Mouse (Mus musculus) brain, adult 2 months (tissue): ENCODE measurements around the gene Tex36.
A peak's percentile ranks its signal among the peaks of the same experiment; 100 is the strongest.

Experiments
- DNase-seq: peaks from one replicate; pipeline ENCODE4 v3.0.0; 2011; ENCODE audit warnings: low read depth, low spot score

Gene Tex36

DNA sequence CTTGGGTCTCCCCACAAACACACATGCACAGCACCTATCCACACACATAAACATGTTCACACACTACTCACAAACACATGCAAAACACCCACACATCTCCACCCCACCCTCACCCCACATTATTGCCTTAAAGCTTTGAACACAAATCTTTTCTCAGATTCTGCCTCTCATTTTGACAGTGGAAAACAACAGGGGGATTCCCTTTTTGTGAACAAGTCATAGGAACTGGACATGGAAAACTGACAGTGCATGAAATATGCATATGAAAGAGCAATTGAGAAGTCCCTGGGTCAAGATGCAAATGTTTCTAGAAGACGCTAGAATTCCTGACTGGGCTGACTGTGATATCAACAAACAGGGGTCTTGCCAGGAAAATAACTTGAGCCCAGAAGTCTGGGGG is 1.4 kb downstream of the Tex36 start:
- DNase-seq = no peak

DNA sequence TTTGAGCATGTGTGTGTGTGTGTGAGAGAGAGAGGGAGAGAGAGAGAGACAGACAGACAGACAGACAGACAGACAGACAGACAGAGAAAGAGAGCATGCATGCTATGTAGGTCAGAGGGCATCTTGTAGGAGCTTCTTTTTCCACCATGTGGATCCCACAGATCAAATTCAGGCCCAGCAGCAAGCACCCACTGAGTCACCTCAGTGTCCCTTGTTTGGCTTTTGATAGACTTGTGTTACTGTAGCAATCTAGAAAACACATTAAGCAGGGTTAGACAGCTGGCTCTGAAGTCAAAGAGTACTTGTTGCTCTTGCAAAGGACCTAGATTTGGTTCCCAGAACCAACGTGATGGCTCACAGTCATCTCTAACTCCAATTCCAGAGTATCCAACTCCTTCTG is 10.2 kb downstream of the Tex36 start:
- DNase-seq = no peak

DNA sequence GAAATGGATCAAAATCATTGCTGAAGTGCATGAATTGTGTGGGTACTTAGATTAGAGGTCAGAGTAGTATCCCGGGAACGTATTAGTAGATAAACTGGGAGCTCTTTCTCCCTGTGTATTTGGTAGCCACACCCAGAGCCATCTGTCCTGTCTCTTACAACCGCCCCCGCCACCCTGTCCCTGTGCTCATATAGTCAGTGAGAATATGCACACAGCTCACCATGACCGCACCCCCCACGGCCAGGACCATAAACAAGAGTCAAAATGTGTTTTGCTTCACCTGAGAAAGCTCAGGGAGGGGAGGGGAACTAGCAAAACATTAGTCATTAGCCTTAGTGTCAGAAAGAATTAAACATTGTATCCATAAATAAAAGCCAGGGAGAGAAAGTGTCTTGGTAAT is 18.7 kb downstream of the Tex36 start:
- peak; percentile 20 for DNase-seq

DNA sequence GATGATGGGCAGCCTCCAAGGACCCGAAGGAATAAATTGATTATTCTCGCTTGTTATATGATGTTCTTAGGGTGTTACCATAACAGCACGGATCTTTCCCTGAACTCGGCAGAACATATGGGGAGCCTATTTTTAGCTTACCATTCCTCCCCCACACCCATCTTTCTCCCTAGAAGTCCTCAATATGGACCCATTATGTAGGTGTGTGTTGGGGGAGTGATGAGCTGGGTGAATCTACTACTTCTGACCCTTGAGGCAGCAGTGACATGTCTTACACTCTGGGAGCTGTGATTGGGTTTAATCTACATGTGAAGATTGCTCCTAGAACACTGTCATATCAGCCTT is 21.7 kb downstream of the Tex36 start:
- peak; percentile 74 for DNase-seq

DNA sequence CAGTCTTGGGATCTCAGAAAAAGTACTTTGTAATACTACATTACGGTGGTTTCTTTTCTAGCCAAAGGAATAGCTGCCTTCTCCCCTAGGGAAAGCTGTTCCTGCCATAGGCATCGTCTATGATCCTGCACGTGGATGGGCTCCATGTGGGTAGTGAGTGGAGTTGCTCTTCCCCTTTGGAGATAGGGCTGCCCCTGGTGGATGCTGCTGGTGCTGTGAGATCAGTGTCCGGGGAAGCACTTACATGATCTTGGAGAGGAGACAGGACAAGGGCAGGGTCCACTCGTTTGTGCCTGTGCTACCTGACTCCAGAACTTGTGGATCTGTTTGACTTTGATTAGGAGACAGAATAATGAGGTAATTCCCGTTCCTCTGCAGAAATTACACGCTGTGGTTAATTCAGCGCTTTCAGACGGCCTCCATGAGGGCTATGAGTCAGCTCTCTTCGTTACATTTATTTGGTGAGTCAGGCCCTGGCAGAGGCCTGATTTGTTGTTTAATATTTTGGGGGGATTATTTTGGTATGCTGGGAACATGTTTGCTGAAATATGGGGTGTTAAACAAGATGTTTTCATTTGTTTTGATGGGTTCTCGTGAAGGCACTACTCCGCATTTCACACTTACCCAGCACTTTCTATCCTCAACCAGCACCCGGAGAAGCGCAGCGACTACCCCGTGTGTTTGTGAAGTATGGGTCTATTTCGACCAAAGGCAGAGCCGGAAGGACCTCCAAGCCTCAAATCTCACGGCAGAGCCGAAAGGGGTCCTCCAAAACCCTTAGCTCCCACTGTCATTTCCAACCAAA is 22.3 kb downstream of the Tex36 start:
- DNase-seq = peak; percentile 72

DNA sequence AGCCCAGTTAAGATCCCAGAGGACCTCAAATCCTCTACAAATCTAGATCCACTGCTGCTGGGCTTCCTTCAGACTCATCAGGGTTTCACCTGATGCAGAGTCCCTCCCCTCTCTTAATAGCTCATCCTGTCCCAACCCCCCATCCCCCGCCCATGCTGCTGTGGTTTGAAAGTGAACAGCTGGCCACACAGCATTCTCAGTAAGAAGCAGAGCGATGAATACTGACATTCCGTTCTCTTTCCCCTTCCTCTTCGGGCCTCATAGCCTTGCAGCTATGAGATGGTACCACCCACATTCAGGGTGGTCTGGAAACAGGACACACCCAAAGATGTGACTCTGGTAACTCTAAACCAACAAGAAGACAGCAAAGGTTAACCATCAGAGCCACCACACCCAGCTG is 25.1 kb downstream of the Tex36 start:
- DNase-seq = no peak

DNA sequence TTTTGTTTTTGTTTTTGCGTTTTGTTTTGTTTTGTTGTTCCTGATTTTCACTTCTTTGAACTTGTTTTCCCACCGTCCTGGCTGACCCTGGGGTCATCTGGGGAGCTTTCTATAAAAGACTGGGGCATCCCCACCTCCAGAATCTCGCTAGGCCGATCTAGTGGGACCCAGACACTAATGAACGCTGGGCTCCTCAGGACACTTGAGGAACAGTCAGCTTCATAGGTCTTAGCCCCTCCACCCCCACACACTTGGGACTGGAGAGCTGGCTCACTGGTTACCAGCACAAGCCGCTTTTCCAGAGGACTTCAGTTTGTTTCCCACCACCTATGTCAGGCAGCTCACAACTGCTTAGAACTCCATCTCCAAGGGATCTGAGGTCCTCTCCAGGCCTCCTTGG is 25.7 kb downstream of the Tex36 start:
- no peak for DNase-seq

DNA sequence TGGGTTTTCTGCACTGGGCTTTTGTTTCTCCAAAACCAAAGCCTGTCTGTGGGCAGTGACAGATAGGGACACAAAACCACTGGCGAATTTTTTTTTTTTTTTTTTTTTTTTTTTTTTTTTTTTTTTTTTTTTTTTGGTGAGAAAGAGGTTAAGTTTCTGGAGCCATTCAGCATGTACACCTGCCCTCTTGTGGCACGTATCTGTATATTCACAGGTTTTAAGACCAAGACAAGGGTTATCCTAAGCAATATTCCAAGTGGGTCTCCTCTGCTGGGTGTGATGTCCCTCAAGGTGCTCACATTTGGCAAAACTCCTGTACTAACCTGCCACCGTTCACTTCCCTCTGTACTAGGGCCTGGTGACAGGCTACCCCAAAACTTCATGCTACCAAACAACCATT is 30.0 kb downstream of the Tex36 start:
- DNase-seq = peak; percentile 79

DNA sequence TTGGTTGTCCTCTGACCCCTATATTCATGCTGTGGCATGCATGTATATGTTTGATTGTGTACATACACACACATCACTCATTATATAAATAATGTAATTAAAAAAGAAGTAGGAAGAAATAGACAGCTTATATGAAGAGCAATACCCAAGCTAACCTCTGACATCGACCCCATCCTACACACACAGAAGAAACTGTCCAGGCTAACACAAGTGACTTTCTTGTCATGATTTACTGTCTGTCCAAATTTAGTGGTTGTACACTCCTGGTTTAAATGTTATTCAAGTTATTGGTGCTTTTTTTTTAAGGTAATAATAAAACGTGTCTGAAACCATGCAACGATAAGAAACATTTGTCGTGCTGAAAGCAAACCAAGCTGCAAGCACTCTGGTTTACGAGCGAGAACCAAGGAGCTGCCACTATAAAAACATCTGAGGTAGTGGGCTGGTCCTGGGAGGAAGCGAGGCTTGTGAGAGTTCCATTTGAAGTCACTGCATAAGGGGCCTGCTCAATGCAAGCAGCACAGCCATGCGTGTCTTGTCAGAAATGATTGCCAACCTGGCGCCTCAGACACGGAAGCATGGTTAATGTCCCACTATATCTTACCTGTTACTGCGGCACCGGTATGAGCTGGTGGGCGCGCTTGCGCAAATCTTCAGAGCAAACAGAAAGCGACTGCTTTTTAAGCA is 32.6 kb downstream of the Tex36 start:
- no peak for DNase-seq

DNA sequence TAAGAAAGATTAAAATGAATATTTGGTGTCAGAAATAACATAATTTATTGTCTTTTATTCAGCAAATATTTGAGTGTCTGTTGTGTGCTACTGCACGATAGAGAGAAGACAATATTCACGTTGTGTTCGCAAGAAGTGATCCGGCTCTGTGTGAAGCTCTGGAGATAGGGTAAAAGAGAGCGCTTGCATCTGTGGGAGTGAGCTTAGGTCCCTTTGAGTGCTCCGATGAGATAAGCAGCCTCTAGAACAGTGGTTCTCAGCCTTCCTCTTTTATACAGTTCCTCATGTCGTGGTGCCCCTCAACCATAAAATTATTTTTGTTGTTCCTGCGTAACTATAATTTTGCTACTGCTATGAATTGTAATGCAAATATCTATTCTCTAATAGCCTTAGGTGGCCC is 37.4 kb downstream of the Tex36 start:
- no peak for DNase-seq

DNA sequence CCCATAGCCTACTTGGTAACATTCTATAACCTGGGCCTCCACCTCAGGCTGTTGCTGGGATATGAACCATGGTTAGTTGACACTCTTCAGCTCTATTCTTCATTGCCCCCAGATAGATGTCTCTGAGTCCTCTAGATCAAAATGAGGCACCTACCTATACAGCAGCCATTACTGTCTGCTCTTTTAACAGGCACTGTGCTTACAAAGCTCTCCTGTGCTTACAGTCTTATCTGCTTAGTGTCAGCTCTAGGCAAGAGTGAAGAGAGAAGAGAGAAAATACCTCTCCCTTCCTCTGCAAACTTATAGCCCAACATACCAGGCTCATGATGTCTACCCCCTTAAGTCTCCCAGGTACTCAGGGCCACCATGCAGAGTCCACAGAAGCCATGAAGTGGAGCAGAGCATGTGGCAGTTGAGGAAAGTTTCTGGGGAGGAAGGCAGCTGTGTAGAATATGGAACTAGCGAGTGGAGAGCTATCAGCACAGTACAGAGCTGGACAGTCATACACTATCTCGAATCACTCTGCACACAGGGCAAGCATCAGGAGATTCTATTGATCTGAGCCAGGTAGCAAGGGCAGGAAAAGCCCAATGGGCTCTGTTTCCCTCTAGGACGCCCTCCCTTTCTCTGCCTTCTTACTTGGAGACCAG is 38.7 kb downstream of the Tex36 start:
- DNase-seq = no peak

DNA sequence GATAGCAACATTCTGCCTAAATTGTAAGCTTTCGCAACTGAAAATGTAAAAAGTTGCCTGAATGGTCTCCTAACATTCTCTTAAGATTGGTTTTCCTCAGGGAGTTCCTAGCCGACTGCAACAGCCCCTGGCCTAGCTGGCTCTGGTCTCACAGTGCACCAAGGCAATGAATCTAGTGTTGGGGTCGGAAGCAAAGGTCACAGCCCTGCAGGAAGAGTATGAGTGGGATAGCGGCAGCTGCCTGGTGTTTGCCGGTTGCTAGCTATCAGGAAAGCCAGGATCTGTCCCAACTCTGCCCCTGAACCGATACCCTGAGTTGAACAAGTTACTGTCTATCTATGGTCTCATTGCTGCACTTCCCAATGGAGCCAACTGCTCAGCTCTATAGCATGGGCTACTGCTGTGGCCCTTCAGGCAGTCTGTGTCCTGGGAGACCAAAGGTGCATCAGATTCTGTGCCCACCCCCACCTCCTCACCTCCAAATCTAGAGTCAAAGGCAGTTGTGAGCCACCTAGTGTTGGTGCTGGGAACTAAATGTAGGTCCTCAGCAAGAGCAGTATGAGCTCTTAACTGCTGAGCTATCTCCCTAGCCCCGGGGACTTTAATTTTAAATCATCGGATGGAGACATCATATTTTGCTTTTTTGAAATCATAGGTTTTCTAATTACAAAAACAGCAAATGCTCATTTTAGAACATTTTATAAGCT is 46.0 kb downstream of the Tex36 start:
- peak; percentile 67 for DNase-seq

DNA sequence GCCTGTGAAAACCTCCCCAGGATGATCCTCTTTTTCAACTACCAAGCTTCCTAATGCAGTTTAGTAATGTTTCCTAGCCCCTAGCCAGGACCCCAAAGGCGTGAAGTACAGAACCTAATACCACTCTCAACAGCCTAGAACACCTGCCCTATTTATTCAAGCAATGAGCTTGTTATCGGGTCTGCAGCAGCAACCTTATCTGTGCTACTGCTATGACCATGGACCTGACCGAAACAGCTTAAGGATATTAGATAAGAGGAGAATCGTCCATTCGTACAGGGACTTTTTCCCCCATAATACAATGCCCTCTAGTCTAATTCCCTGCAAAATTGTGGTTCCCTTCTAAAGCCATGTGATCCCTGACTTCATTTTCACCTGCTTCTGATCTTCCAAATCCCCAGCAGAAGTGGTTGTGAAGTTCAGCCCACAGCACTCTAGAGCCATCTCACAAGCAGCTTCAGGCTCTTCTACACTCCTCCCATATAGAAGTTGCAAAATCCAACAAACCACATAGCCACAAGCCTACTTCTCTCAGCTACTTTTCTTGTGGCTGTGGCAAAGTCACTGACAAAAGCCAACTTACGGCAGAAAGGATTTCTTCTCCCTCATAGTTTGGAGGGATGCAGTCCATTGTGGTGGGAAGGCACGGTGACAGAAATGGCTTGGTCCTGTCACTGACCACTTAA is 49.5 kb downstream of the Tex36 start:
- DNase-seq = no peak

DNA sequence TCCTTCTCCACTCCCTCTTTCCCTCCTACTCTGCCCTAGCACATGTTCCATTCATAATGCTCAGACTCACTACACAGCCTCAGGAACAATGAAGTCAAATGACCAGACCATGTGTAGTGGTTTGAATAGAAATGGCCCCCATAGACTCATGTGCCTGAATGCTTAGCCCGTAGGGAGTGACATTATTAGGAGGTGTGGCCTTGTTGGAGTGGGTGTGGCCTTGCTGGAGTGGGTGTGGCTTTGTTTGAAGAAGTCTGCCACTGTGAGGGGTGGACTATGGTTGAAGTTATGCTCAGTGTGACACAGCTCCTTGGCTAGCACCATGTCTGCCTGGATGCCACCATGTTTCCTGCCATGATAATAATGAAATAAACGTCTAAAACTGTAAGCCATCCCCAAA is 51.0 kb downstream of the Tex36 start:
- no peak for DNase-seq

DNA sequence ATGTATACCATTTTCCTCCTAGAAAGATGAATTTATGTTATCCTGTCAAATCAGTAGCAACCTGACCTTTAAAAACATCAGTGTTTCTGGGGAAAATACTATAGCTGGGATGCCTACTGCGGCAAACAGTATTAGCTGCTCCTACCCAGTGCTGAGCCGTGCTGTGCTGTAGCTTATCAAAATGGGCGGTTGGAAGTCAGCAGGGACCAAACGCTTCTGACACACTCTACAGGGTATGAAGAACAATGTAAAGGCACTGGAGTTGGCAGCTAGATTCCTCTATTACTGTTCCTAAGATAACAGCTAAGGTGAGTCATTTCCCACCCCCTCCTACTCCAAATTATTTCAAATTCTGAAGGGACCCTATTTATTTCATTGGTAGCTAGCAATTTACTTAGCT is 53.5 kb downstream of the Tex36 start:
- DNase-seq = peak; percentile 48

DNA sequence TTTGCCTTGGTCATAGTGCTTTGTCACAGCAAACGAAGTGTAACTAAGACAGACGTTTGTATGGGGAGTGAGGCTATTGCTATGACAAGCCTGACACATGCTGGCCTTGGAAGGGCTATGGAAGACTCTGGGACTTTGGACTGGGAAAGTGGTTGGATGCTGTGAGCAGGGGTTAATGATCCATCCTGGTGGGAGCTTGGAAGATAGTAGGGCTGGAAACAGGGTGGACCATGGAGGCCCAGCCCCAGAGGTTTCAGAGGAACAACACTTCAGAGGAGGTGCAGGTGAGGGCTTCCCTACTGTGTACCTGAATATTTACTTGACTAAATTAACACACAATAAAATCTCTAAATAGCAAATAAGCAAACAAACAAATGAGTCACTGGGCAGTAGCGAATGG is 56.3 kb downstream of the Tex36 start:
- no peak for DNase-seq

DNA sequence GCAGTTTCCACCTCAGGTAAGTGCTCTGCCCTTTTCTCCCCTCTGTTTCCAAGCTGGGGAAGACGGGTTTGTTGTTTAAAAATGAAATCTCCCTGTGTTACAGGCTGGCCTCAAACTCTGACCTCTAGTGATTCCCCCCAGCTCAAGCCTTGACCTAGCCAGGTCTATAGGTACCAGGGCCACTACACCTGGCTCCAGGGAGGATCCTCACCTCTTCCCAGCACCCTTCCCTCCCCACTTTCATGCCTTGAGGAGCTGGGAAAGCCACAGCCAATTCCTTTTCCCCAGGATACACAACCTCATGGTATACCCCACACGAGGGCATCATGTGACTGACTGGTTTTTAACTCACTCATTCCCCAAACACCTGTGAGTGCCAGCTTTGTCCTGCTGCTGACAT is 57.0 kb downstream of the Tex36 start:
- DNase-seq = no peak

DNA sequence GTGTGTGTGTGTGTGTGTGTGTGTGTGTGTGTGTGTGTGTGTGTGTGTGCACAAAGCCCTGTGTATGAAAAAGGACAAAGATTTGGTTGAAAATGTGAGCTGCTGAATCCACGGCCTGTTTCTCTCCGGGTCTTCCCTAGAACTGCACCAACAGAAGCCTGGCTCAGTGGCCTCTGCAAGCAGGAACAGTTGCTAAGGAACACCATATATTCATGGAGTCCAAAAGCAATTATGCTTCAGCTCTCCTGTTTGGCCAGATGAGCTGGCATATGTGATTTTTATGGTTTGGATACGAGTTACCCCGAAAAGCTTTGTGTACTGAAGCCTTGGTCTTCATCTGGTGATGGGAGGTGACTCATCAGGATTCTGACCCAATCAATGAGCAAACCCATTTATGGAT is 58.8 kb downstream of the Tex36 start:
- DNase-seq = peak; percentile 45

DNA sequence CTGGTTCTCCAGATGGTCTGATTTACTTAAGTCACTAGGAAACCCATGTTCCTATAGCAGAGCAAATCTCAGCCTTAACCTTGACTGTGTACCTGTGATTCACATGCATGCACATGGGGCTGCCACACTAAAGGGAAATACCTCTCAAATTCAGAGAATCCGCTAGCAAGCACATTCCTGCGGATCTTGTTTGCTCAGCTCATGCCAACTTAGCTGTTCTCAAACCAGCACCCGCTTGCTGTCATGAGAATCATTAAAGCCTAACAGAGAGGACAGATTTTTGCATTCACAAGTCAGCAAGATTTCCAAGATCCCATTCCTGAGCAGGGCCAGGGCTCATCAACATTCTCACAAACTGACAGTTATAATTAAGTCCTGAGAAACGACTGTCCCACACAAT is 64.6 kb downstream of the Tex36 start:
- no peak for DNase-seq
